Comparison of ENCODE assay signal across 8 mouse cellular contexts in genomic region chr8:4216791-4217621, GRCm38 (mm10). TPM values are rescaled to one million over a fixed set of nuclear protein-coding genes. Genes with fewer than 3 reads are reported as not detected.
DNase-seq lines count a peak whose midpoint lies in the region; ATAC-seq lines count a peak whose summit lies in the region.

Gene Prr36, minus strand, starts transcription at chr8:4217459.

- peak; percentile 81 for DNase-seq in cerebellum, adult 9-11 months
- no peak for DNase-seq in frontal cortex, adult 2 months (ENCODE audit: extremely low spot score in 1 of 2, low spot score in 1 of 2)
- DNase-seq in left cerebral cortex, postnatal 4 days = peak; percentile 91
- peak; percentile 72 for DNase-seq in neural tube, embryonic 10.5 days (ENCODE audit: extremely low spot score, low spot score)

- H3K9me3 ChIP-seq in megakaryocyte, embryonic 14.5 days = no peaks in the 10 kb centered on the region

- ATAC-seq in megakaryocyte, adult 5-6 weeks (ENCODE audit: poor library complexity, severe bottlenecking) = no peak
- no peak for ATAC-seq in erythroid progenitor cell, adult 5-6 weeks (replicated peaks; ENCODE audit: low FRiP score, poor library complexity, severe bottlenecking)
- no peak; the same call in 1 of the 2 replicates for ATAC-seq in granulocyte monocyte progenitor cell, adult 5-6 weeks (replicated peaks; ENCODE audit: poor library complexity, severe bottlenecking)

- H3K4me1 ChIP-seq in megakaryocyte, embryonic 14.5 days = peaks cover 58% of the 10 kb centered on the region

- H3K27me3 ChIP-seq in megakaryocyte, embryonic 14.5 days (replicated peaks) = peaks cover 62% of the 10 kb centered on the region

- H3K4me3 ChIP-seq in megakaryocyte, embryonic 14.5 days (replicated peaks) = peak within 1 kb of the TSS; percentile 83

- H3K36me3 ChIP-seq in megakaryocyte, embryonic 14.5 days (replicated peaks; ENCODE audit: low read length) = no peaks in the 10 kb centered on the region

- intact Hi-C loops in left cerebral cortex, postnatal 4 days (cut with DNase I) = no loop called here

RNA-seq across cellular contexts. Expression of gene Prr36, which starts in this region (rescaled TPM):
- polyA plus RNA-seq in megakaryocyte, embryonic 14.5 days (2012; ENCODE audit: insufficient read depth, low replicate concordance) = 0.22 TPM in 1 of 2 replicates, not detected in the other
- total RNA-seq in megakaryocyte, adult 5-6 weeks (2015) = 0.09 and 0.14 TPM in 2 replicates
- not detected in 2 replicates for total RNA-seq in megakaryocyte, adult 5-6 weeks (2017)
- polyA plus RNA-seq in frontal cortex, adult 2 months (2012; rRNA removed) = 17.4 and 18.3 TPM in 2 replicates
- 100 to 1,000 TPM; 108 to 109 TPM for total RNA-seq in left cerebral cortex, postnatal 4 days (2021)
- total RNA-seq in erythroid progenitor cell, adult 5-6 weeks (2015; ENCODE audit: low replicate concordance) = not detected in 2 replicates
- not detected in 2 replicates for total RNA-seq in erythroid progenitor cell, adult 5-6 weeks (2017; ENCODE audit: low replicate concordance)
- total RNA-seq in granulocyte monocyte progenitor cell, adult 5-6 weeks (2014; fragmentation: Nextera tagmentation) = 0.68 and 0.80 TPM in 2 replicates
- under 0.01 TPM in 1 of 2 replicates, not detected in the other for total RNA-seq in granulocyte monocyte progenitor cell, adult 5-6 weeks (2017)

Comparison
In these comparisons a context has a peak if more than half of its experiments do, and no peak if none do; other contexts are left out.
1. RNA of gene Prr36 (total RNA-seq): 108 to 109 TPM in left cerebral cortex, postnatal 4 days; under 0.01 to 0.80 TPM in granulocyte monocyte progenitor cell, adult 5-6 weeks, 0.09 to 0.14 TPM in megakaryocyte, adult 5-6 weeks and not detected in erythroid progenitor cell, adult 5-6 weeks; every median in the first group is over 10 times any median in the second.
2. RNA of gene Prr36 (polyA plus RNA-seq): 17.4 to 18.3 TPM in frontal cortex, adult 2 months; 0.22 TPM in megakaryocyte, embryonic 14.5 days; every median in the first group is over 10 times any median in the second.
3. DNase-seq: peak in cerebellum, adult 9-11 months (single experiment), left cerebral cortex, postnatal 4 days (single experiment) and neural tube, embryonic 10.5 days (single experiment); none in frontal cortex, adult 2 months (0 of 2).